In genomic region chr12:90113351-90113791, GRCm38 (mm10) we compare ENCODE assay signal across 11 mouse cellular contexts.
DNase-seq lines count a peak whose midpoint lies in the region; ATAC-seq lines count a peak whose summit lies in the region.
"Had no signal": no experiment of that assay in that cellular context is flagged by ENCODE, and none has a peak within 500 bp of the region (broad histone marks: within the 10 kb centered on the region; RNA-seq: fewer than 3 reads in every experiment).

No protein-coding gene starts in this region.

- ATAC-seq in midbrain, embryonic 12.5 days (ENCODE audit: low FRiP score, low read depth) = peak; percentile 69
- no peak for ATAC-seq in midbrain, embryonic 11.5 days (ENCODE audit: low FRiP score)
- peak; percentile 84 for ATAC-seq in hindbrain, embryonic 12.5 days (ENCODE audit: low FRiP score)
- ATAC-seq in neural tube, embryonic 15.5 days (ENCODE audit: low FRiP score) = peak; percentile 31; the same call in 1 of the 2 replicates
- no peak for ATAC-seq in heart, embryonic 12.5 days (ENCODE audit: insufficient number of reproducible peaks, low FRiP score)

- no peaks in the 10 kb centered on the region for H3K36me3 ChIP-seq in midbrain, embryonic 12.5 days
- H3K36me3 ChIP-seq in midbrain, embryonic 11.5 days (ENCODE audit: control insufficient read depth, insufficient read depth, low read length) = no peaks in the 10 kb centered on the region
- no peaks in the 10 kb centered on the region for H3K36me3 ChIP-seq in hindbrain, embryonic 12.5 days
- H3K36me3 ChIP-seq in neural tube, embryonic 15.5 days = no peaks in the 10 kb centered on the region
- no peaks in the 10 kb centered on the region for H3K36me3 ChIP-seq in heart, embryonic 12.5 days
- H3K36me3 ChIP-seq: embryonic facial prominence, embryonic 10.5 days; liver, embryonic 13.5 days had no signal

- no peak overlapping the region for H3K9ac ChIP-seq in midbrain, embryonic 12.5 days (replicated peaks)
- no peak overlapping the region for H3K9ac ChIP-seq in midbrain, embryonic 11.5 days (ENCODE audit: low read length)
- no peak overlapping the region for H3K9ac ChIP-seq in hindbrain, embryonic 12.5 days
- no peak overlapping the region for H3K9ac ChIP-seq in neural tube, embryonic 15.5 days (replicated peaks)
- no peak overlapping the region for H3K9ac ChIP-seq in heart, embryonic 12.5 days
- H3K9ac ChIP-seq: liver, embryonic 13.5 days had no signal

- no peaks in the 10 kb centered on the region for H3K9me3 ChIP-seq in midbrain, embryonic 12.5 days
- H3K9me3 ChIP-seq in midbrain, embryonic 11.5 days (ENCODE audit: control insufficient read depth, low read length) = no peaks in the 10 kb centered on the region
- no peaks in the 10 kb centered on the region for H3K9me3 ChIP-seq in hindbrain, embryonic 12.5 days (replicated peaks)
- H3K9me3 ChIP-seq in neural tube, embryonic 15.5 days (replicated peaks) = no peaks in the 10 kb centered on the region
- no peaks in the 10 kb centered on the region for H3K9me3 ChIP-seq in heart, embryonic 12.5 days (replicated peaks)
- H3K9me3 ChIP-seq: embryonic facial prominence, embryonic 10.5 days; liver, embryonic 13.5 days had no signal

- no peak for DNase-seq in midbrain, embryonic 11.5 days (ENCODE audit: low spot score, missing footprints)
- peak; percentile 73 for DNase-seq in cerebellum, adult 8-10 months
- DNase-seq in spleen, postnatal 10 days (ENCODE audit: low spot score in 2 of 2) = no peak
- DNase-seq: heart, adult 2 months; heart, postnatal 36 days; liver, embryonic 13.5 days had no signal

- H3K4me3 ChIP-seq in midbrain, embryonic 12.5 days = no peak overlapping the region
- H3K4me3 ChIP-seq in midbrain, embryonic 11.5 days (ENCODE audit: low read depth, low read length) = no peak overlapping the region
- no peak overlapping the region for H3K4me3 ChIP-seq in hindbrain, embryonic 12.5 days
- no peak overlapping the region for H3K4me3 ChIP-seq in neural tube, embryonic 15.5 days (replicated peaks)
- H3K4me3 ChIP-seq in heart, embryonic 12.5 days = no peak overlapping the region
- H3K4me3 ChIP-seq: embryonic facial prominence, embryonic 10.5 days; heart, adult 2 months; liver, embryonic 13.5 days had no signal

- no peaks in the 10 kb centered on the region for H3K4me1 ChIP-seq in midbrain, embryonic 12.5 days
- no peaks in the 10 kb centered on the region for H3K4me1 ChIP-seq in midbrain, embryonic 11.5 days (ENCODE audit: control insufficient read depth, insufficient read depth, low read length)
- no peaks in the 10 kb centered on the region for H3K4me1 ChIP-seq in hindbrain, embryonic 12.5 days
- H3K4me1 ChIP-seq in neural tube, embryonic 15.5 days = no peaks in the 10 kb centered on the region
- H3K4me1 ChIP-seq in heart, embryonic 12.5 days (replicated peaks) = no peaks in the 10 kb centered on the region
- H3K4me1 ChIP-seq: embryonic facial prominence, embryonic 10.5 days; liver, embryonic 13.5 days had no signal

- H3K27ac ChIP-seq in midbrain, embryonic 12.5 days (replicated peaks) = no peak overlapping the region
- H3K27ac ChIP-seq in midbrain, embryonic 11.5 days (ENCODE audit: low read depth, low read length) = no peak overlapping the region
- 0 out of 2 replicates have a peak overlapping the region, but pooled peaks have one; percentile 4 for H3K27ac ChIP-seq in hindbrain, embryonic 12.5 days
- no peak overlapping the region for H3K27ac ChIP-seq in neural tube, embryonic 15.5 days (replicated peaks)
- no peak overlapping the region for H3K27ac ChIP-seq in heart, embryonic 12.5 days (ENCODE audit: poor library complexity, severe bottlenecking)
- H3K27ac ChIP-seq: embryonic facial prominence, embryonic 10.5 days; heart, adult 2 months; liver, embryonic 13.5 days had no signal

- H3K27me3 ChIP-seq in midbrain, embryonic 12.5 days = no peaks in the 10 kb centered on the region
- no peaks in the 10 kb centered on the region for H3K27me3 ChIP-seq in midbrain, embryonic 11.5 days (ENCODE audit: control insufficient read depth, insufficient read depth, low read length)
- no peaks in the 10 kb centered on the region for H3K27me3 ChIP-seq in hindbrain, embryonic 12.5 days
- H3K27me3 ChIP-seq in neural tube, embryonic 15.5 days (replicated peaks) = no peaks in the 10 kb centered on the region
- H3K27me3 ChIP-seq in heart, embryonic 12.5 days (replicated peaks) = no peaks in the 10 kb centered on the region
- H3K27me3 ChIP-seq: liver, embryonic 13.5 days had no signal

- H3K4me2 ChIP-seq in midbrain, embryonic 12.5 days (replicated peaks) = no peak overlapping the region
- no peak overlapping the region for H3K4me2 ChIP-seq in midbrain, embryonic 11.5 days
- no peak overlapping the region for H3K4me2 ChIP-seq in hindbrain, embryonic 12.5 days (replicated peaks)
- H3K4me2 ChIP-seq in neural tube, embryonic 15.5 days = no peak overlapping the region
- H3K4me2 ChIP-seq in heart, embryonic 12.5 days = no peak overlapping the region
- H3K4me2 ChIP-seq: liver, embryonic 13.5 days had no signal

Comparison
In these comparisons a context has a peak if more than half of its experiments do, and no peak if none do; other contexts are left out.
1. ATAC-seq: peak in midbrain, embryonic 12.5 days (single experiment), hindbrain, embryonic 12.5 days (single experiment) and neural tube, embryonic 15.5 days (single experiment); none in midbrain, embryonic 11.5 days (single experiment) and heart, embryonic 12.5 days (single experiment).